Mouse (Mus musculus) CH12.LX (cell line): Measurements from ENCODE around the gene Sult1e1.

ENCODE experiments used
- CTCF ChIP-seq, 2 experiments: IDR thresholded peaks in 1 of 2; conservative IDR thresholded peaks in 1 of 2; 2 replicates each; pipeline ENCODE4 v1.5.1; 2011 to 2012; ENCODE audit warnings: low read depth in 2 of 2, low read length in 2 of 2, improper control_type of control experiment in 1 of 2, inconsistent platforms in 1 of 2, mild to moderate bottlenecking in 1 of 2, moderate library complexity in 1 of 2
- EP300 ChIP-seq: IDR thresholded peaks from 2 replicates; pipeline ENCODE4 v1.6.1; 2011; ENCODE audit warnings: low read length, improper control_type of control experiment
- GABPA ChIP-seq: IDR thresholded peaks from 2 replicates; pipeline ENCODE4 v1.6.1; 2012; ENCODE audit warnings: low read depth, low read length, improper control_type of control experiment, inconsistent platforms; ENCODE audit not compliant: insufficient replicate concordance
- JUND ChIP-seq: conservative IDR thresholded peaks from 2 replicates; pipeline ENCODE4 v1.6.1; 2011; ENCODE audit warnings: low read depth, low read length, improper control_type of control experiment
- KAT2A ChIP-seq: IDR thresholded peaks from 2 replicates; pipeline ENCODE4 v1.6.1; 2012; ENCODE audit warnings: low read length, improper control_type of control experiment, inconsistent platforms; ENCODE audit not compliant: insufficient replicate concordance
- MXI1 ChIP-seq: IDR thresholded peaks from 2 replicates; pipeline ENCODE4 v1.6.1; 2011; ENCODE audit warnings: mild to moderate bottlenecking, low read depth, low read length, improper control_type of control experiment
- POLR2A ChIP-seq: IDR thresholded peaks from 2 replicates; pipeline ENCODE4 v1.6.1; 2011; ENCODE audit warnings: low read depth, mild to moderate bottlenecking, improper control_type of control experiment, low read length
- TCF12 ChIP-seq: IDR thresholded peaks from 2 replicates; pipeline ENCODE4 v1.6.1; 2014; ENCODE audit warnings: low read depth, mild to moderate bottlenecking, inconsistent platforms, low read length, improper control_type of control experiment
- USF1 ChIP-seq: IDR thresholded peaks from 2 replicates; pipeline ENCODE4 v1.6.1; 2014; ENCODE audit warnings: low read depth, mild to moderate bottlenecking, inconsistent platforms, low read length, improper control_type of control experiment
- USF2 ChIP-seq: conservative IDR thresholded peaks from 2 replicates; pipeline ENCODE4 v1.6.1; 2011; ENCODE audit warnings: low read depth, low read length, improper control_type of control experiment

DNA sequence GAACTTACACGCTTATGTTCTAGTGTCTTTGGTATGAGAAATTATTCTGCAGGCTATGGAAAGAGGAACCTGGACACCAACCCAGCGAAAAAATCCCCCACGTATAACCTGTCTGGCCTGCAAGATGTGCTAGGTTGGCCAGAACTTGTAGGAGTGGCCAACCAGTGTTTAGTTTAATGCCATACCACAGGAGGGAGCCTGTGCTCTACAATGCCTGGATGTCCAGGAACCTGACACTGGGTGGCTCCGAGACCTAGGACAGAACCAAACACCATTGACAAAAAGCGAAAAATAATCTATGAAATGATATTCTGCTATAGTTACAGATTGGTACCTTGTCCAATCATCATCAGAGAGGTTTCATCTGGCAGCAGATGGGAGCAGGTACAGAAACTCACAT lies 31.2 kb downstream of the Sult1e1 start:
- TF ChIP-seq CTCF (conservative IDR thresholded peaks at IDR 0.05 in 1 of 2, IDR thresholded peaks at IDR 0.05 in 1 of 2; ENCODE audit: low read depth in 2 of 2, low read length in 2 of 2) (peak in 1 of 2 experiments; percentile 40; a peak in 2 of 4 replicates), KAT2A (no peak), EP300 (no peak), TCF12 (no peak), GABPA (no peak), USF2 (no peak), POLR2A (no peak), MXI1 (no peak), JUND (no peak), USF1 (no peak)
